Mouse (Mus musculus) myocyte (in vitro differentiated cells): ENCODE data around the gene Xpo5.

Source experiments
- MYOD1 ChIP-seq, 3 experiments: IDR thresholded peaks; one replicate each; pipeline ENCODE4 v1.6.1; 2011; ENCODE audit warnings: control low read depth in 2 of 3, low read depth in 2 of 3, mild to moderate bottlenecking in 2 of 3, moderate library complexity in 1 of 3; ENCODE audit not compliant: insufficient read length in 2 of 3, control insufficient read depth in 1 of 3
- POLR2A ChIP-seq: IDR thresholded peaks from one replicate; pipeline ENCODE4 v1.6.1; 2011; ENCODE audit warnings: low read depth, mild to moderate bottlenecking, control low read depth, moderate library complexity; ENCODE audit not compliant: insufficient read length
- POLR2AphosphoS2 ChIP-seq: IDR thresholded peaks from one replicate; pipeline ENCODE4 v1.6.1; 2011; ENCODE audit warnings: low read depth, control low read depth; ENCODE audit not compliant: insufficient read length

DNA sequence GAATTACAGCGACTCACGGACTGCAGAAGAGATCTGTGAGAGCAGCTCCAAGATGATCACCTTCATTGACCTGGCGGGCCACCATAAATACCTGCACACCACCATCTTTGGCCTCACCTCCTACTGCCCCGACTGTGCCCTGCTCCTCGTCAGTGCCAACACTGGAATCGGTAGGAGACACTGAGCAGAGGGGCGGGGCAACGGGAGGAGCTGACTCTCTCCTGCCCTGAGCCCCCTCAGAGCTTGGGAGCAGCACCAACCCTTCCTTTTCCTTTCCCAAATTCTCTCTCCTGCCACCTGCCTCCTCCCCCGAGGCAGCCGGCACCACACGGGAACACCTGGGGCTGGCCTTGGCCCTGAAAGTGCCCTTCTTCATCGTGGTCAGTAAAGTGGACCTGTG lies 37.1 kb upstream of the Xpo5 start:
- TF ChIP-seq POLR2A, result no peak
- peak; percentile 50 for TF ChIP-seq POLR2AphosphoS2
- no peak for TF ChIP-seq MYOD1 (IDR thresholded peaks at IDR 0.05; ENCODE audit: control insufficient read depth in 1 of 3, insufficient read length in 2 of 3, low read depth in 2 of 3)
